Mouse (Mus musculus): ENCODE measurements around the gene Mall. TPM values are rescaled to one million over a fixed set of nuclear protein-coding genes. Genes with fewer than 3 reads are reported as not detected.
A peak's percentile ranks its signal among the peaks of the same experiment; 100 is the strongest.

Gene Mall
- total RNA-seq (2021) = 2.2 and 2.5 TPM in 2 replicates
- long read RNA-seq, experiment 1 = 0 reads
- long read RNA-seq, experiment 2, partial matches to known transcripts = 3 of 4 reads
- long read RNA-seq, experiment 2, other reads (novel, unspliced or antisense) = 0 of 4 reads

GRCm38 (mm10) chr2:127729671-127730070, at the start of gene Mall:
TSS of gene Mall (minus strand) at chr2:127729932.
- DNase-seq = peak; percentile 35

- no peak for DNase-seq
These were observed 48.7 kb upstream of the Mall start for GRCm38 (mm10) chr2:127778451-127778850.

- DNase-seq = no peak
These were observed 45.3 kb upstream of the Mall start for GRCm38 (mm10) chr2:127775013-127775412.

- no peak for DNase-seq
These were observed 44.8 kb upstream of the Mall start for GRCm38 (mm10) chr2:127774578-127774941.

- no peak for DNase-seq
These were observed 44.3 kb upstream of the Mall start for GRCm38 (mm10) chr2:127773938-127774577.

- no peak for DNase-seq
These were observed 31.9 kb upstream of the Mall start for GRCm38 (mm10) chr2:127761587-127761986.

GRCm38 (mm10) chr2:127760429-127761000, 30.8 kb upstream of the Mall start:
- DNase-seq = peak; percentile 32

GRCm38 (mm10) chr2:127760014-127760413, 30.3 kb upstream of the Mall start:
- DNase-seq = peak; percentile 37

GRCm38 (mm10) chr2:127759157-127759880, 29.6 kb upstream of the Mall start:
- peak; percentile 86 for DNase-seq

- no peak for DNase-seq
These were observed 27.4 kb upstream of the Mall start for GRCm38 (mm10) chr2:127757171-127757570.

- DNase-seq = no peak
These were observed 24.4 kb upstream of the Mall start for GRCm38 (mm10) chr2:127754113-127754512.

GRCm38 (mm10) chr2:127751849-127752610, 22.3 kb upstream of the Mall start:
- DNase-seq = no peak

GRCm38 (mm10) chr2:127749376-127749775, 19.6 kb upstream of the Mall start:
- peak; percentile 28 for DNase-seq

- DNase-seq = no peak
These were observed 18.6 kb upstream of the Mall start for GRCm38 (mm10) chr2:127748316-127748715.

- DNase-seq = no peak
These were observed 12.9 kb upstream of the Mall start for GRCm38 (mm10) chr2:127742637-127743036.

- peak; percentile 66 for DNase-seq
These were observed 11.2 kb upstream of the Mall start for GRCm38 (mm10) chr2:127740756-127741519.

GRCm38 (mm10) chr2:127737885-127738284, 8.2 kb upstream of the Mall start:
- no peak for DNase-seq

- DNase-seq = no peak
These were observed 7.0 kb upstream of the Mall start for GRCm38 (mm10) chr2:127736631-127737209.

- no peak for DNase-seq
These were observed 5.9 kb upstream of the Mall start for GRCm38 (mm10) chr2:127735512-127736145.

- no peak for DNase-seq
These were observed 5.2 kb upstream of the Mall start for GRCm38 (mm10) chr2:127734889-127735288.
